In genomic region chr7:126250481-126250880, GRCm38 (mm10) we compare ENCODE assay signal across 18 mouse cellular contexts. TPM values are rescaled to one million over a fixed set of nuclear protein-coding genes. Genes with fewer than 3 reads are reported as not detected.
DNase-seq lines count a peak whose midpoint lies in the region; ATAC-seq and TF ChIP-seq lines count a peak whose summit lies in the region.
"Had no signal": no experiment of that assay in that cellular context is flagged by ENCODE, and none has a peak within 500 bp of the region (broad histone marks: within the 10 kb centered on the region; RNA-seq: fewer than 3 reads in every experiment).

No protein-coding gene starts in this region.

- no peaks in the 10 kb centered on the region for H3K27me3 ChIP-seq in heart, adult 2 months (ENCODE audit: control insufficient read depth, insufficient read depth, low read length)
- H3K27me3 ChIP-seq in heart, embryonic 12.5 days (replicated peaks) = peaks cover 8% of the 10 kb centered on the region; the same call in 1 of the 2 replicates
- no peaks in the 10 kb centered on the region for H3K27me3 ChIP-seq in heart, embryonic 15.5 days
- H3K27me3 ChIP-seq in hindbrain, embryonic 14.5 days (ENCODE audit: control insufficient read depth, insufficient read depth, low read length) = no peaks in the 10 kb centered on the region
- peaks cover 4% of the 10 kb centered on the region; the same call in 1 of the 2 replicates for H3K27me3 ChIP-seq in midbrain, postnatal 0 days (ENCODE audit: insufficient read depth, low read length)
- H3K27me3 ChIP-seq: forebrain, embryonic 15.5 days had no signal

- peak; percentile 92 for TF ChIP-seq POLR2A in heart, adult 2 months (IDR thresholded peaks at IDR 0.05; ENCODE audit: insufficient read depth, low read depth, low read length)

- no peaks in the 10 kb centered on the region for H3K9me3 ChIP-seq in heart, embryonic 12.5 days (replicated peaks)
- no peaks in the 10 kb centered on the region for H3K9me3 ChIP-seq in heart, embryonic 15.5 days (replicated peaks)
- no peaks in the 10 kb centered on the region for H3K9me3 ChIP-seq in hindbrain, embryonic 14.5 days (ENCODE audit: control insufficient read depth, low read length)
- no peaks in the 10 kb centered on the region for H3K9me3 ChIP-seq in midbrain, postnatal 0 days (ENCODE audit: low read length)
- H3K9me3 ChIP-seq: embryonic facial prominence, embryonic 15.5 days; forebrain, embryonic 15.5 days; intestine, embryonic 15.5 days; neural tube, embryonic 13.5 days had no signal

- H3K4me3 ChIP-seq in heart, adult 2 months = peak overlapping the region; percentile 48
- no peak overlapping the region for H3K4me3 ChIP-seq in heart, embryonic 12.5 days
- H3K4me3 ChIP-seq in heart, embryonic 15.5 days = no peak overlapping the region
- no peak overlapping the region for H3K4me3 ChIP-seq in hindbrain, embryonic 14.5 days (replicated peaks; ENCODE audit: low read length)
- no peak overlapping the region for H3K4me3 ChIP-seq in midbrain, postnatal 0 days (ENCODE audit: low read depth, low read length)
- H3K4me3 ChIP-seq: embryonic facial prominence, embryonic 15.5 days; forebrain, embryonic 15.5 days; intestine, embryonic 15.5 days; neural tube, embryonic 13.5 days had no signal

- WGBS in heart, adult 2 months = 47% methylated on average over 7 of the region's 7 CpGs
- 78% methylated on average over 7 of the region's 7 CpGs for WGBS in heart, embryonic 12.5 days
- 71% methylated on average over 7 of the region's 7 CpGs for WGBS in heart, embryonic 15.5 days
- WGBS in hindbrain, embryonic 14.5 days = 79% methylated on average over 7 of the region's 7 CpGs
- 85% methylated on average over 7 of the region's 7 CpGs for WGBS in midbrain, postnatal 0 days

- peak; percentile 69 to 74 for DNase-seq in heart, adult 2 months
- DNase-seq in cerebellum, postnatal 25 days = peak; percentile 87 to 91
- no peak for DNase-seq in hindbrain, embryonic 14.5 days (ENCODE audit: low spot score)
- no peak for DNase-seq in midbrain, postnatal 0 days (ENCODE audit: low spot score)
- no peak for DNase-seq in adrenal gland, postnatal 25 days
- DNase-seq: B cell, adult 2 months; kidney, postnatal 10 days; layer of hippocampus, adult 9-11 months; lung, embryonic 14.5 days; spleen, adult 18-20 months had no signal

- intact Hi-C loops in heart, adult 2 months (cut with DNase I) = loop anchor here (2.0 kb wide), 1 partner anchor 34 kb away; no protein-coding TSS in a partner anchor

- 0 out of 2 replicates have a peak, but pooled peaks cover 1% of the 10 kb centered on the region for H3K4me1 ChIP-seq in heart, adult 2 months (ENCODE audit: control insufficient read depth, insufficient read depth, low read length)
- peaks cover 34% of the 10 kb centered on the region for H3K4me1 ChIP-seq in heart, embryonic 12.5 days (replicated peaks)
- H3K4me1 ChIP-seq in heart, embryonic 15.5 days (replicated peaks) = peaks cover 28% of the 10 kb centered on the region
- H3K4me1 ChIP-seq in hindbrain, embryonic 14.5 days (replicated peaks; ENCODE audit: control insufficient read depth, insufficient read depth, low read length) = peaks cover 6% of the 10 kb centered on the region
- H3K4me1 ChIP-seq in midbrain, postnatal 0 days (ENCODE audit: insufficient read depth, low read length) = peaks cover 4% of the 10 kb centered on the region; the same call in 1 of the 2 replicates

- no peak for TF ChIP-seq CTCF in heart, adult 2 months (IDR thresholded peaks at IDR 0.05)
- TF ChIP-seq CTCF in midbrain, postnatal 0 days (IDR thresholded peaks at IDR 0.05) = no peak

- peak overlapping the region; percentile 73 for H3K9ac ChIP-seq in heart, adult 2 months (ENCODE audit: low read depth, low read length)
- H3K9ac ChIP-seq in heart, embryonic 12.5 days = no peak overlapping the region
- H3K9ac ChIP-seq in heart, embryonic 15.5 days = no peak overlapping the region
- H3K9ac ChIP-seq in hindbrain, embryonic 14.5 days = no peak overlapping the region
- no peak overlapping the region for H3K9ac ChIP-seq in midbrain, postnatal 0 days (replicated peaks; ENCODE audit: low read length, poor library complexity, severe bottlenecking)
- H3K9ac ChIP-seq: embryonic facial prominence, embryonic 15.5 days; forebrain, embryonic 15.5 days; intestine, embryonic 15.5 days; lung, embryonic 14.5 days; neural tube, embryonic 13.5 days had no signal

- H3K4me2 ChIP-seq in heart, embryonic 12.5 days = no peak overlapping the region
- 0 out of 2 replicates have a peak overlapping the region, but pooled peaks have one; percentile 67 for H3K4me2 ChIP-seq in heart, embryonic 15.5 days
- H3K4me2 ChIP-seq in hindbrain, embryonic 14.5 days (replicated peaks) = no peak overlapping the region
- no peak overlapping the region for H3K4me2 ChIP-seq in midbrain, postnatal 0 days (ENCODE audit: low read depth, low read length, poor library complexity, severe bottlenecking)
- H3K4me2 ChIP-seq: embryonic facial prominence, embryonic 15.5 days; forebrain, embryonic 15.5 days; intestine, embryonic 15.5 days; lung, embryonic 14.5 days had no signal

- TF ChIP-seq EP300 in heart, adult 2 months (IDR thresholded peaks at IDR 0.05; ENCODE audit: insufficient read depth, low read depth, low read length) = peak; percentile 58; the same call in 1 of the 2 replicates

- no peaks in the 10 kb centered on the region for H3K36me3 ChIP-seq in heart, adult 2 months (ENCODE audit: control insufficient read depth, insufficient read depth, low read length)
- no peaks in the 10 kb centered on the region for H3K36me3 ChIP-seq in heart, embryonic 12.5 days
- H3K36me3 ChIP-seq in heart, embryonic 15.5 days = no peaks in the 10 kb centered on the region
- no peaks in the 10 kb centered on the region for H3K36me3 ChIP-seq in hindbrain, embryonic 14.5 days (replicated peaks; ENCODE audit: control insufficient read depth, insufficient read depth)
- H3K36me3 ChIP-seq in midbrain, postnatal 0 days (ENCODE audit: insufficient read depth, low read length) = no peaks in the 10 kb centered on the region
- H3K36me3 ChIP-seq: embryonic facial prominence, embryonic 15.5 days; forebrain, embryonic 15.5 days; intestine, embryonic 15.5 days; neural tube, embryonic 13.5 days had no signal

- H3K79me2 ChIP-seq in heart, adult 2 months (replicated peaks; ENCODE audit: control insufficient read depth, insufficient read depth, low read length) = 0 out of 2 replicates have a peak, but pooled peaks cover 1% of the 10 kb centered on the region

- H3K27ac ChIP-seq in heart, adult 2 months = peak overlapping the region; percentile 93
- no peak overlapping the region for H3K27ac ChIP-seq in heart, embryonic 12.5 days (ENCODE audit: poor library complexity, severe bottlenecking)
- H3K27ac ChIP-seq in heart, embryonic 15.5 days = no peak overlapping the region
- no peak overlapping the region for H3K27ac ChIP-seq in hindbrain, embryonic 14.5 days
- no peak overlapping the region for H3K27ac ChIP-seq in midbrain, postnatal 0 days (ENCODE audit: low read depth, low read length)
- H3K27ac ChIP-seq: embryonic facial prominence, embryonic 15.5 days; forebrain, embryonic 15.5 days; intestine, embryonic 15.5 days; neural tube, embryonic 13.5 days; stomach, postnatal 0 days had no signal

- no peak for ATAC-seq in heart, embryonic 12.5 days (ENCODE audit: insufficient number of reproducible peaks, low FRiP score)
- no peak for ATAC-seq in heart, embryonic 15.5 days (replicated peaks; ENCODE audit: insufficient number of reproducible peaks, insufficient read depth, low FRiP score, low read depth)
- no peak for ATAC-seq in hindbrain, embryonic 14.5 days (ENCODE audit: low FRiP score)
- no peak for ATAC-seq in midbrain, postnatal 0 days (ENCODE audit: low FRiP score)
- ATAC-seq: forebrain, embryonic 15.5 days; intestine, embryonic 15.5 days; midbrain, embryonic 16.5 days had no signal

RNA-seq across cellular contexts. Expression of gene Sbk1, which starts 21.9 kb away (rescaled TPM):
- 10 to 100 TPM; 61.9 to 87.4 TPM for total RNA-seq in heart, adult 2 months (2021)
- 44.5 and 55.4 TPM in 2 replicates for polyA plus RNA-seq in heart, adult 2 months (2012; rRNA removed)
- polyA plus RNA-seq in heart, embryonic 12.5 days (2016; fragmentation: Nextera tagmentation; extraction: Ambion mirVana) = 24.0 and 24.5 TPM in 2 replicates
- polyA plus RNA-seq in heart, embryonic 15.5 days (2015; fragmentation: Nextera tagmentation; extraction: Ambion mirVana) = 11.2 and 16.4 TPM in 2 replicates
- polyA plus RNA-seq in hindbrain, embryonic 14.5 days (2014; fragmentation: Nextera tagmentation; extraction: Ambion mirVana) = 290 and 319 TPM in 2 replicates
- total RNA-seq in midbrain, postnatal 0 days (2014; rRNA removed) = 535 and 557 TPM in 2 replicates
- 183 and 184 TPM in 2 replicates for polyA plus RNA-seq in midbrain, postnatal 0 days (2015; fragmentation: Nextera tagmentation; extraction: Ambion mirVana)
- 72.1 and 102 TPM in 2 replicates for total RNA-seq in adrenal gland, postnatal 25 days (2021)

RNA-seq across cellular contexts. Expression of gene Xpo6, which starts 50.2 kb away (rescaled TPM):
- 10 to 100 TPM; 16.5 to 16.8 TPM for total RNA-seq in heart, adult 2 months (2021)
- polyA plus RNA-seq in heart, adult 2 months (2012; rRNA removed) = 133 and 148 TPM in 2 replicates
- 44.7 and 48.1 TPM in 2 replicates for polyA plus RNA-seq in heart, embryonic 12.5 days (2016; fragmentation: Nextera tagmentation; extraction: Ambion mirVana)
- 21.9 and 35.4 TPM in 2 replicates for polyA plus RNA-seq in heart, embryonic 15.5 days (2015; fragmentation: Nextera tagmentation; extraction: Ambion mirVana)
- polyA plus RNA-seq in hindbrain, embryonic 14.5 days (2014; fragmentation: Nextera tagmentation; extraction: Ambion mirVana) = 63.9 and 69.3 TPM in 2 replicates
- 117 and 157 TPM in 2 replicates for total RNA-seq in midbrain, postnatal 0 days (2014; rRNA removed)
- 45.1 and 46.9 TPM in 2 replicates for polyA plus RNA-seq in midbrain, postnatal 0 days (2015; fragmentation: Nextera tagmentation; extraction: Ambion mirVana)
- 102 and 119 TPM in 2 replicates for total RNA-seq in adrenal gland, postnatal 25 days (2021)

Comparison
In these comparisons a context has a peak if more than half of its experiments do, and no peak if none do; other contexts are left out.
1. DNase-seq: peak in heart, adult 2 months (2 of 2) and cerebellum, postnatal 25 days (2 of 2); none in hindbrain, embryonic 14.5 days (single experiment), midbrain, postnatal 0 days (single experiment) and adrenal gland, postnatal 25 days (single experiment).